Mouse (Mus musculus) cerebellum, postnatal 25 days (tissue): ENCODE data around the gene Mylk3.

Source experiments
- DNase-seq, 2 experiments: peaks; one replicate each; pipeline ENCODE4 v3.0.0; 2021; ENCODE audit warnings: mixed read lengths in 2 of 2

Mylk3 gene

GRCm38 (mm10) chr8:85380824-85381209, 5.3 kb downstream of the Mylk3 start:
- DNase-seq = no peak

- no peak for DNase-seq
These were observed 5.9 kb downstream of the Mylk3 start for GRCm38 (mm10) chr8:85380123-85380823.

GRCm38 (mm10) chr8:85379142-85379781, 6.9 kb downstream of the Mylk3 start:
- no peak for DNase-seq

GRCm38 (mm10) chr8:85376516-85376915, 9.6 kb downstream of the Mylk3 start:
- no peak for DNase-seq

GRCm38 (mm10) chr8:85374286-85374685, 11.9 kb downstream of the Mylk3 start:
- DNase-seq = no peak

- DNase-seq = no peak
These were observed 12.6 kb downstream of the Mylk3 start for GRCm38 (mm10) chr8:85373435-85374039.

GRCm38 (mm10) chr8:85372465-85372839, 13.7 kb downstream of the Mylk3 start:
- no peak for DNase-seq

- no peak for DNase-seq
These were observed 14.2 kb downstream of the Mylk3 start for GRCm38 (mm10) chr8:85371736-85372464.

- DNase-seq = no peak
These were observed 21.0 kb downstream of the Mylk3 start for GRCm38 (mm10) chr8:85365176-85365575.

- peak in 1 of 2 experiments; percentile 6 for DNase-seq
These were observed 21.5 kb downstream of the Mylk3 start for GRCm38 (mm10) chr8:85364628-85365027.

GRCm38 (mm10) chr8:85363406-85363805, 22.7 kb downstream of the Mylk3 start:
- DNase-seq = no peak

GRCm38 (mm10) chr8:85362211-85362610, 23.9 kb downstream of the Mylk3 start:
- DNase-seq = no peak

GRCm38 (mm10) chr8:85353287-85353686, 32.9 kb downstream of the Mylk3 start:
- no peak for DNase-seq

- DNase-seq = peak in 1 of 2 experiments; percentile 18
These were observed 46.1 kb downstream of the Mylk3 start for GRCm38 (mm10) chr8:85339871-85340573.

GRCm38 (mm10) chr8:85337681-85338080, 48.5 kb downstream of the Mylk3 start:
- no peak for DNase-seq

GRCm38 (mm10) chr8:85336211-85336933, 49.8 kb downstream of the Mylk3 start:
- DNase-seq = no peak

- no peak for DNase-seq
These were observed 51.0 kb downstream of the Mylk3 start for GRCm38 (mm10) chr8:85335105-85335504.

- DNase-seq = no peak
These were observed 56.6 kb downstream of the Mylk3 start for GRCm38 (mm10) chr8:85329506-85329905.

- no peak for DNase-seq
These were observed 59.1 kb downstream of the Mylk3 start for GRCm38 (mm10) chr8:85327036-85327435.

GRCm38 (mm10) chr8:85323084-85323483, 63.1 kb downstream of the Mylk3 start:
- DNase-seq = no peak

GRCm38 (mm10) chr8:85321981-85322380, 64.2 kb downstream of the Mylk3 start:
- no peak for DNase-seq

- no peak for DNase-seq
These were observed 67.6 kb downstream of the Mylk3 start for GRCm38 (mm10) chr8:85318534-85318933.
